Mouse (Mus musculus) macrophage (primary cell): Measurements from ENCODE around the gene Zfhx3. TPM values are rescaled to one million over a fixed set of nuclear protein-coding genes. Genes with fewer than 3 reads are reported as not detected.

ENCODE experiments used
- H3K27ac ChIP-seq: fragments of 350-480 bp; formaldehyde crosslinking; 2 replicates; pipeline ENCODE4 v1.9.0; 2021
- H3K36me3 ChIP-seq: fragments of 350-480 bp; formaldehyde crosslinking; 2 replicates; pipeline ENCODE4 v1.9.0; 2021; ENCODE audit errors: inconsistent target
- H3K4me3 ChIP-seq: fragments of 350-480 bp; formaldehyde crosslinking; 2 replicates; pipeline ENCODE4 v1.9.0; 2021; ENCODE audit errors: inconsistent target
- H3K79me2 ChIP-seq: fragments of 350-480 bp; formaldehyde crosslinking; 2 replicates; pipeline ENCODE4 v1.9.0; 2021; ENCODE audit errors: inconsistent target
- WGBS: methylation state at CpG from one replicate; pipeline ENCODE4 v1.1.7; 2026; ENCODE audit warnings: inconsistent platforms; ENCODE audit not compliant: missing documents; 5-methylcytosine and 5-hydroxymethylcytosine counted together
- polyA plus RNA-seq: library from polyadenylated mRNA; stranded (reverse); fragments of 250-400 nt; gene quantifications from 3 replicates; pipeline ENCODE4 v1.2.4, GENCODE M21; 2018; ENCODE audit warnings: inconsistent platforms

Zfhx3 gene
- polyA plus RNA-seq, 1 experiment from 2014 or later = 5.3 TPM

DNA sequence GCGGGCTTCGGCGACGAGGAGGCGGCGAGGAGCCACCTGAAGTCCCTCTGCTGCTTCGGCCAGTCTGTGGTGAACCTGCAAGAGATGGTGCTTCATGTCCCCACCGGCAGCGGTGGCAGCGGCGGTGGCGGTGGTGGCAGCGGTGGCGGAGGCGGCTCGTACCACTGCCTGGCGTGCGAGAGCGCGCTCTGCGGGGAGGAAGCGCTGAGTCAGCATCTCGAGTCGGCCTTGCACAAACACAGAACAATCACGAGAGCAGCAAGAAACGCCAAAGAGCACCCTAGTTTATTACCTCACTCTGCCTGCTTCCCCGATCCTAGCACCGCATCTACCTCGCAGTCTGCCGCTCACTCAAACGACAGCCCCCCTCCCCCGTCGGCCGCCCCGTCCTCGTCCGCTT is 1014.0 kb downstream of the Zfhx3 start:
- WGBS = 87% methylated on average over 31 of the region's 37 CpGs

GRCm38 (mm10) chr8:108962516-108962915 is 1020.1 kb downstream of the Zfhx3 start:
- 80% methylated on average over 7 of the region's 7 CpGs for WGBS
- no peaks in the 10 kb centered on the region for H3K36me3 ChIP-seq
- no peak overlapping the region for H3K27ac ChIP-seq
- no peaks in the 10 kb centered on the region for H3K79me2 ChIP-seq
- H3K4me3 ChIP-seq = no peak overlapping the region

More for the DNA sequence above, 1014.0 kb downstream of the Zfhx3 start:
- Histone ChIP-seq H3K27ac (no peak overlapping the region), H3K4me3 (no peak overlapping the region), H3K79me2 (no peaks in the 10 kb centered on the region), H3K36me3 (peaks cover 26% of the 10 kb centered on the region)

DNA sequence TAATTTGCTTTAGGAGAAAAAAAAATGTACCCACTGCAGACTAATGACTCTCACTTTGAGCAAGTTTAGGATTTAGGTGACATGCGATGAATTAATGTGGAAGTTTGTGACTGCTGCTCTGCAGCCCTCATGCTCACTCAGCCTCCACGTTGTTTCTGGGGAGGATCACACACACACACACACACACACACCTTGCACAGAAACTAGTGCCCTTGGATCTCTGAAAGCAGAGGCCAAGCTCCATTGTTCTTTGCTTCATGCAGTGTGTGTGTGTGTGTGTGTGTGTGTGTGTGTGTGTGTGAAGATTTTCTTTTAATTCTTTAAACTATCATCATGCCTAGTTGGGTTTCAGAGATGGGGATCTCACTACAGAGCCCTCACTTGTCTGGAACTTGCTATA is 1020.7 kb downstream of the Zfhx3 start:
- Histone ChIP-seq H3K79me2 (no peaks in the 10 kb centered on the region), H3K27ac (no peak overlapping the region), H3K36me3 (no peaks in the 10 kb centered on the region), H3K4me3 (no peak overlapping the region)
- WGBS = 75% methylated on average over 2 of the region's 2 CpGs

DNA sequence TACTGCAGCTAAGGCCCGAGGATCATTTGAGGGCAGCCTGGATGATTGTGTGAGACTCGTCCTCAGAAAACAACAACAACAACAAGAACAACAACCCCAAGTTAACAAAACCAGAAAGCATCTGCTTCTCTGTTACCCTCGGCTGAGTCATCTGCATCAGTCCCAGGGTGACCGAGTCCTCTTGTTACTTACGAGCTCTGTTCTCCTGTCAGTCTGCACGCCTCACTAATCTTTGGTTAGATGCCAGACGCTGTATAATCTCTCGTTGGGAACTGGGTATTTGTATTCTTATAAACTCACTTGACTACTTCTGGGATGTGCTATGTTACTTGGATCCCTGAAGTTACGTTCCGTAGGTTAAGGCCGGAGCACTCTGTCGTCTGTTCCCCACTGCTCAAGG is 1023.6 kb downstream of the Zfhx3 start:
- H3K79me2 ChIP-seq = no peaks in the 10 kb centered on the region
- H3K36me3 ChIP-seq = no peaks in the 10 kb centered on the region
- H3K27ac ChIP-seq = no peak overlapping the region
- no peak overlapping the region for H3K4me3 ChIP-seq
- 92% methylated on average over 11 of the region's 12 CpGs for whole genome bisulfite sequencing

GRCm38 (mm10) chr8:108973639-108974325 is 1031.3 kb downstream of the Zfhx3 start:
- no peaks in the 10 kb centered on the region for H3K36me3 ChIP-seq
- 87% methylated on average over 9 of the region's 9 CpGs for WGBS
- no peaks in the 10 kb centered on the region for H3K79me2 ChIP-seq
- no peak overlapping the region for H3K27ac ChIP-seq
- no peak overlapping the region for H3K4me3 ChIP-seq

DNA sequence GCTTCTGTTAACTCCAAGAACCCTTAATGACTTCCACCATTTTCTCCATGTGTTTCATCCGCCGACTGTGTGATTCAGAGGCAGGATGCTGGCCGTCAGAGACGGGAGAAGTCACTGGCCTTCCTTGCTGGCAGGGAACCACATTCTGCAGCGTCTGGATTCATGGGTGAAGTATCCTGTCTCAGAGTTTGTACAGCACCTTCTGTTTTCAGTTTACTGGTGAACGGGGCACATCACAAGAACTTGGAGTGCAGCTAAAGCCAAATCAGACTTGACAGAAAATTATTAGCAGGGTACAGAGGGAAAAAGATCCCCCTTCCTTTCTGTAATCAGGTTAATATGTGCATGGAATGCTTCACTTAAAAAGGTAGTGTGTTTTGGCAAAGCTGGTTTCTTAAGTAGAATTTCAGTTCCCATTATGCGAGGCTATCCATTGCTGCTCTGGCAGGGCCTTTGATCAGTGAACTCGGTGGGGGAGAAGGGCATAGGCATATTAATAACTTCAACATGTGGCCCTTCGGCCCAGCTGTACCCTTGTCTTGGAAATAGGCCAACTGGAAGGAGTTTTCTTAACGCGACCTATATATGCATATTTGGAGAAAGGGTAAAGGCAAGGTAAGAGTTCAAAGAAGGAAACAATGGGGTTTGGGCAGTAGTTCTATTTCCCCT is 1035.4 kb downstream of the Zfhx3 start:
- no peak overlapping the region for H3K27ac ChIP-seq
- no peaks in the 10 kb centered on the region for H3K36me3 ChIP-seq
- 86% methylated on average over 11 of the region's 11 CpGs for WGBS
- no peak overlapping the region for H3K4me3 ChIP-seq
- H3K79me2 ChIP-seq = no peaks in the 10 kb centered on the region

DNA sequence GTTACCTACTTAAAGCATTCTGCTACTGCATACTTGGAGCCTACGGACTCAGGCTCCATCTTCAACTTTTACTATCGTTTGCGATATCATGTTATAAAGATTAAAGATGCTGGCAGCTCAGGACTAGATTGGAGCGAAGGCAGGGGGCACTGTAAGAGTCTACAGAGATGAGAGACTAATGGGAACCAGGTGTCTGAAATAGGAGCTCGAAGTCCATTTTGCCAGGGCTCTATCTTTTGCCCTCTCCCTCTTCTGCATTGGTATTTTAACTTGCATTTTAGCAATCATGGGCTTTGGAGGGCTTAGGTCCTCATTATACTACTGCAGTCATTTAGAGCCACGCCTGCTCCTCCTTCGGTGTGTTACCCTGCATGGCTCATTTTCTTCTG is 1035.9 kb downstream of the Zfhx3 start:
- WGBS = 93% methylated on average over 7 of the region's 7 CpGs
- H3K27ac ChIP-seq = no peak overlapping the region

DNA sequence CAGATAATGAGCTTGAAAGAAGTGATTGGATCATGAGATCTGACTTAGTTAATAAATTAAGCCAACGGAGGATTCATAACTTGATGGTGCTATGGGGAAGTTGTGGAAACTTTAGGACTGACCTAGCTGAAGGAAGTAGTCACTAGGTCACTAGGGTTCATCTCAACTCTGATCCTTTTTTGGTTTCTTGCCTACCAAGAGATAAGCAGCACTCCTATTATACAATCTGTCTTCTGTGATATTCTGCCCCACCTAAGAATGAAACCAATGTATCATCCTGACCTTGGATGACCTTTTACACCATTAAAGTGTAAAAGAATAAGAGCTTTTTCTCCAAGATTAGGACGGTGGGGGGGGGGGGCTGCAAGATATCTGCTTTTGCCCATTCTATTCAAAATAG is 1042.5 kb downstream of the Zfhx3 start:
- Histone ChIP-seq H3K4me3 (no peak overlapping the region), H3K79me2 (no peaks in the 10 kb centered on the region), H3K36me3 (no peaks in the 10 kb centered on the region), H3K27ac (no peak overlapping the region)
- 75% methylated on average over 2 of the region's 2 CpGs for WGBS

More for the DNA sequence above, 1035.9 kb downstream of the Zfhx3 start:
- Histone ChIP-seq H3K36me3 (no peaks in the 10 kb centered on the region), H3K79me2 (no peaks in the 10 kb centered on the region), H3K4me3 (no peak overlapping the region)

- no peaks in the 10 kb centered on the region for H3K79me2 ChIP-seq
- no peaks in the 10 kb centered on the region for H3K36me3 ChIP-seq
- WGBS = 86% methylated on average over 5 of the region's 5 CpGs
- H3K27ac ChIP-seq = no peak overlapping the region
- H3K4me3 ChIP-seq = no peak overlapping the region
Observed at GRCm38 (mm10) chr8:108989841-108990240, 1047.4 kb downstream of the Zfhx3 start.

DNA sequence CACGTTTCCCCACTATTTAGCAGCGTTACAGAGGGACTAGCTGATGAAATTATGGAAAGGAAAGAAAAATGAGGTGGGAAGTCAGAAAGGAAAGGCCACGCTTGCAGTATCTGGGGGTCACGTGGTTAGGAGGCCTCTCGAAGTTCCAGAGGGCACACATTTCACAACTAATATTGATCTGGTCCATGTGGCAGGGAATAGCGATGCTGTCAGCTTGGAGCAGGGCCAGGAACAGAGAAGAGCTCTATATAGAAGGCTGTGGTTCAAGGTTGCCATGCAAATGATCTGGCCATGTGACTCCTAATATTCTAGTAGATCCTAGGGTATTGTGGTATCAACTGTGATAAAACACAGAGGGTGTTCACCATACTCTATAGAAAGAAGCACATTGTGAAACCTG is 1048.1 kb downstream of the Zfhx3 start:
- H3K36me3 ChIP-seq = no peaks in the 10 kb centered on the region
- no peak overlapping the region for H3K27ac ChIP-seq
- no peaks in the 10 kb centered on the region for H3K79me2 ChIP-seq
- H3K4me3 ChIP-seq = no peak overlapping the region
- 88% methylated on average over 6 of the region's 6 CpGs for WGBS

- H3K36me3 ChIP-seq = no peaks in the 10 kb centered on the region
- H3K79me2 ChIP-seq = no peaks in the 10 kb centered on the region
- no peak overlapping the region for H3K27ac ChIP-seq
- H3K4me3 ChIP-seq = no peak overlapping the region
- WGBS = 86% methylated on average over 5 of the region's 5 CpGs
Observed at GRCm38 (mm10) chr8:108991395-108991794, 1049.0 kb downstream of the Zfhx3 start.

GRCm38 (mm10) chr8:108993718-108994117 is 1051.3 kb downstream of the Zfhx3 start:
- 85% methylated on average over 2 of the region's 2 CpGs for WGBS
- Histone ChIP-seq H3K27ac (no peak overlapping the region), H3K36me3 (no peaks in the 10 kb centered on the region), H3K4me3 (no peak overlapping the region), H3K79me2 (no peaks in the 10 kb centered on the region)

- H3K4me3 ChIP-seq = no peak overlapping the region
- no peaks in the 10 kb centered on the region for H3K79me2 ChIP-seq
- H3K36me3 ChIP-seq = no peaks in the 10 kb centered on the region
- no peak overlapping the region for H3K27ac ChIP-seq
- WGBS = 57% methylated on average over 2 of the region's 2 CpGs
Observed at GRCm38 (mm10) chr8:108994187-108994586, 1051.7 kb downstream of the Zfhx3 start.

- no peak overlapping the region for H3K4me3 ChIP-seq
- no peaks in the 10 kb centered on the region for H3K79me2 ChIP-seq
- no peaks in the 10 kb centered on the region for H3K36me3 ChIP-seq
- H3K27ac ChIP-seq = no peak overlapping the region
- WGBS = 88% methylated on average over 4 of the region's 5 CpGs
Observed at GRCm38 (mm10) chr8:108994880-108995279, 1052.4 kb downstream of the Zfhx3 start.

- Histone ChIP-seq H3K79me2 (no peaks in the 10 kb centered on the region), H3K4me3 (no peak overlapping the region), H3K27ac (no peak overlapping the region), H3K36me3 (no peaks in the 10 kb centered on the region)
- 51% methylated on average over 3 of the region's 3 CpGs for WGBS
Observed at GRCm38 (mm10) chr8:108997334-108997733, 1054.9 kb downstream of the Zfhx3 start.
